Mouse (Mus musculus) MN1 (cell line): Measurements from ENCODE around the gene Specc1l.

Experiments used
- DNase-seq: peaks from one replicate; pipeline ENCODE4 v3.0.0-alpha.2; 2016; ENCODE audit warnings: low spot score

Specc1l gene

GRCm38 (mm10) chr10:75316472-75316871, 104.6 kb downstream of the Specc1l start:
- DNase-seq = peak; percentile 54

GRCm38 (mm10) chr10:75316872-75316907, 104.8 kb downstream of the Specc1l start, which contains the start of gene Adora2a:
Gene Adora2a, plus strand, starts transcription at chr10:75316877.
- no peak for DNase-seq

- DNase-seq = peak; percentile 82
Observed at GRCm38 (mm10) chr10:75316908-75317761, 105.3 kb downstream of the Specc1l start.

GRCm38 (mm10) chr10:75318206-75318605, 106.3 kb downstream of the Specc1l start:
- no peak for DNase-seq

GRCm38 (mm10) chr10:75320321-75320720, 108.4 kb downstream of the Specc1l start:
- no peak for DNase-seq

- DNase-seq = peak; percentile 13
Observed at GRCm38 (mm10) chr10:75322966-75323365, 111.1 kb downstream of the Specc1l start.

- no peak for DNase-seq
Observed at GRCm38 (mm10) chr10:75323986-75324385, 112.1 kb downstream of the Specc1l start.

- DNase-seq = no peak
Observed at GRCm38 (mm10) chr10:75324391-75324790, 112.5 kb downstream of the Specc1l start.

GRCm38 (mm10) chr10:75325821-75326220, 113.9 kb downstream of the Specc1l start:
- no peak for DNase-seq

GRCm38 (mm10) chr10:75326553-75326952, 114.7 kb downstream of the Specc1l start:
- peak; percentile 73 for DNase-seq

GRCm38 (mm10) chr10:75327081-75327480, 115.2 kb downstream of the Specc1l start:
- DNase-seq = no peak

- no peak for DNase-seq
Observed at GRCm38 (mm10) chr10:75328201-75328704, 116.4 kb downstream of the Specc1l start.

GRCm38 (mm10) chr10:75332268-75332667, 120.4 kb downstream of the Specc1l start:
- DNase-seq = no peak

GRCm38 (mm10) chr10:75333176-75333776, 121.4 kb downstream of the Specc1l start:
- no peak for DNase-seq

GRCm38 (mm10) chr10:75334175-75334574, 122.3 kb downstream of the Specc1l start:
- DNase-seq = no peak

- no peak for DNase-seq
Observed at GRCm38 (mm10) chr10:75335075-75335474, 123.2 kb downstream of the Specc1l start.

GRCm38 (mm10) chr10:75337231-75337630, 125.4 kb downstream of the Specc1l start:
- DNase-seq = no peak

GRCm38 (mm10) chr10:75338852-75339251, 127.0 kb downstream of the Specc1l start:
- DNase-seq = no peak

- no peak for DNase-seq
Observed at GRCm38 (mm10) chr10:75339377-75339776, 127.5 kb downstream of the Specc1l start.

- DNase-seq = no peak
Observed at GRCm38 (mm10) chr10:75341936-75342335, 130.1 kb downstream of the Specc1l start.

GRCm38 (mm10) chr10:75344563-75344962, 132.7 kb downstream of the Specc1l start:
- DNase-seq = peak; percentile 79

- peak; percentile 37 for DNase-seq
Observed at GRCm38 (mm10) chr10:75345265-75345664, 133.4 kb downstream of the Specc1l start.

GRCm38 (mm10) chr10:75350564-75350963, 138.7 kb downstream of the Specc1l start:
- no peak for DNase-seq

GRCm38 (mm10) chr10:75352541-75352940, 140.7 kb downstream of the Specc1l start:
- DNase-seq = no peak
